Mouse (Mus musculus) G1E (cell line): Measurements from ENCODE around the gene Abhd2.

Experiments
- CTCF ChIP-seq: IDR thresholded peaks from 2 replicates; pipeline ENCODE4 v1.5.1; 2012; ENCODE audit warnings: low read depth, low read length, inconsistent platforms, mixed read lengths
- GATA1 ChIP-seq: IDR thresholded peaks from 2 replicates; pipeline ENCODE4 v1.6.1; 2012; ENCODE audit warnings: borderline replicate concordance, low read length, inconsistent platforms, mixed read lengths
- GATA2 ChIP-seq: IDR thresholded peaks from 2 replicates; pipeline ENCODE4 v1.6.1; 2012; ENCODE audit warnings: low read depth, low read length, inconsistent platforms, borderline replicate concordance
- POLR2AphosphoS5 ChIP-seq: IDR thresholded peaks from 2 replicates; pipeline ENCODE4 v1.6.1; 2012; ENCODE audit warnings: low read depth, low read length, inconsistent platforms; ENCODE audit not compliant: insufficient replicate concordance
- TAL1 ChIP-seq: conservative IDR thresholded peaks from 2 replicates; pipeline ENCODE4 v1.6.1; 2012; ENCODE audit warnings: low read depth, low read length, inconsistent platforms, mixed read lengths

- TF ChIP-seq CTCF (no peak), GATA1 (no peak), TAL1 (no peak), GATA2 (no peak), POLR2AphosphoS5 (no peak)
These were observed 89.8 kb downstream of the Abhd2 start for GRCm38 (mm10) chr7:79362830-79363229.
